Mouse (Mus musculus) intestine, embryonic 16.5 days (tissue): ENCODE results near the gene Ptcd3. TPM values are rescaled to one million over a fixed set of nuclear protein-coding genes. Genes with fewer than 3 reads are reported as not detected.
A peak's percentile ranks its signal among the peaks of the same experiment; 100 is the strongest.

Experiments used
- ATAC-seq: fragments of 200-750 bp; cut with Nextera tagmentation; 2 replicates; pipeline ENCODE4 v1.8.0; 2017; ENCODE audit warnings: moderate TSS enrichment, moderate library complexity
- H3K27ac ChIP-seq: fragments of 300-500 bp; sonication (generic); 2 replicates; pipeline ENCODE4 v1.5.1; 2014; ENCODE audit warnings: mild to moderate bottlenecking, low read length
- H3K27me3 ChIP-seq: fragments of 300-500 bp; sonication (generic); replicated peaks from 2 replicates; pipeline ENCODE4 v1.6.1; 2014; ENCODE audit warnings: low read length, control low read depth, mixed read lengths; ENCODE audit not compliant: control insufficient read depth, insufficient read depth
- H3K36me3 ChIP-seq: fragments of 300-500 bp; sonication (generic); 2 replicates; pipeline ENCODE4 v1.6.1; 2014; ENCODE audit warnings: low read length, control low read depth; ENCODE audit not compliant: control insufficient read depth, insufficient read depth
- H3K4me1 ChIP-seq: fragments of 300-500 bp; sonication (generic); 2 replicates; pipeline ENCODE4 v1.6.1; 2014; ENCODE audit warnings: low read length, control low read depth, mixed read lengths; ENCODE audit not compliant: control insufficient read depth, insufficient read depth
- H3K4me2 ChIP-seq: fragments of 300-500 bp; sonication (generic); 2 replicates; pipeline ENCODE4 v1.6.1; 2014; ENCODE audit warnings: low read depth, low read length, control low read depth
- H3K4me3 ChIP-seq: fragments of 300-500 bp; sonication (generic); 2 replicates; pipeline ENCODE4 v1.5.1; 2014; ENCODE audit warnings: mild to moderate bottlenecking, low read length
- H3K9ac ChIP-seq: fragments of 300-500 bp; sonication (generic); 2 replicates; pipeline ENCODE4 v1.6.1; 2014; ENCODE audit warnings: low read depth, low read length
- H3K9me3 ChIP-seq: fragments of 300-500 bp; sonication (generic); 2 replicates; pipeline ENCODE4 v1.6.1; 2016; ENCODE audit warnings: low read length, control low read depth; ENCODE audit not compliant: control insufficient read depth
- WGBS: fragments of 180-500 bp; shearing (Covaris S2); extraction: QIAGEN DNeasy Blood & Tissue Kit; methylation state at CpG from one replicate; pipeline ENCODE4 v1.1.7; 2014; 5-methylcytosine and 5-hydroxymethylcytosine counted together
- polyA plus RNA-seq: library from polyadenylated mRNA; unstranded; fragments of >200 nt; fragmentation: Nextera tagmentation; extraction: Ambion mirVana; gene quantifications from 2 replicates; pipeline ENCODE4 v1.2.1, GENCODE M21; 2015

The Ptcd3 gene
- polyA plus RNA-seq, 1 experiment from 2014 or later, result 102 TPM

- Histone ChIP-seq H3K4me3 (no peak overlapping the region), H3K9me3 (no peaks in the 10 kb centered on the region; the same call in 1 of the 2 replicates), H3K4me1 (peaks cover 11% of the 10 kb centered on the region), H3K9ac (no peak overlapping the region), H3K4me2 (no peak overlapping the region), H3K27me3 (no peaks in the 10 kb centered on the region), H3K36me3 (0 out of 2 replicates have a peak, but pooled peaks cover 2% of the 10 kb centered on the region), H3K27ac (no peak overlapping the region)
- ATAC-seq, result no peak
- WGBS, result 62% methylated on average over 2 of the region's 2 CpGs
Observed at GRCm38 (mm10) chr6:71836811-71837210, 71.7 kb downstream of the Ptcd3 start.

DNA sequence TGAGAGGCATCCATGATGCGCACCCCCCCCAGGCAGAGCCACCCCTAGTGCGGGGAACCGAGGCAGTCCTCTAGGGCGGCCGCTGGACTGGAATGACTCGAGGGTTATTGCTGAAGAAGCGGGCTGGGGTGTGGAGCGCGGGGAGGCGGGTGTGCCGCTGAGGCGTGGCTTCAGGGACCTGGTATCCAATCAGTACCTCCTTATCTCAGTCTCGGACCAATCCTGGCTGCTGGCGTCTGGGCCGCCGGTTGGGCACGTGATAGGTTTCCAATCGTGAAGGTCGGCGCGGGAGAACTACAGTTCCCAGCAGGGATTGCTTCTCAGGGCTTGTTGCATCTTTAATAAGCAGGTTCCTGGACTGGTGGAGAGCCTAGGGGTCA, 77.0 kb downstream of the Ptcd3 start:
- Histone ChIP-seq H3K36me3 (0 out of 2 replicates have a peak, but pooled peaks cover 2% of the 10 kb centered on the region), H3K27ac (peak overlapping the region; percentile 97), H3K9me3 (no peaks in the 10 kb centered on the region; the same call in 1 of the 2 replicates), H3K4me3 (peak overlapping the region; percentile 96), H3K4me1 (peaks cover 11% of the 10 kb centered on the region), H3K4me2 (peak overlapping the region; percentile 70), H3K9ac (peak overlapping the region; percentile 92), H3K27me3 (no peaks in the 10 kb centered on the region)
- ATAC-seq, result peak; percentile 99
- 0% methylated on average over 21 of the region's 21 CpGs for WGBS

DNA sequence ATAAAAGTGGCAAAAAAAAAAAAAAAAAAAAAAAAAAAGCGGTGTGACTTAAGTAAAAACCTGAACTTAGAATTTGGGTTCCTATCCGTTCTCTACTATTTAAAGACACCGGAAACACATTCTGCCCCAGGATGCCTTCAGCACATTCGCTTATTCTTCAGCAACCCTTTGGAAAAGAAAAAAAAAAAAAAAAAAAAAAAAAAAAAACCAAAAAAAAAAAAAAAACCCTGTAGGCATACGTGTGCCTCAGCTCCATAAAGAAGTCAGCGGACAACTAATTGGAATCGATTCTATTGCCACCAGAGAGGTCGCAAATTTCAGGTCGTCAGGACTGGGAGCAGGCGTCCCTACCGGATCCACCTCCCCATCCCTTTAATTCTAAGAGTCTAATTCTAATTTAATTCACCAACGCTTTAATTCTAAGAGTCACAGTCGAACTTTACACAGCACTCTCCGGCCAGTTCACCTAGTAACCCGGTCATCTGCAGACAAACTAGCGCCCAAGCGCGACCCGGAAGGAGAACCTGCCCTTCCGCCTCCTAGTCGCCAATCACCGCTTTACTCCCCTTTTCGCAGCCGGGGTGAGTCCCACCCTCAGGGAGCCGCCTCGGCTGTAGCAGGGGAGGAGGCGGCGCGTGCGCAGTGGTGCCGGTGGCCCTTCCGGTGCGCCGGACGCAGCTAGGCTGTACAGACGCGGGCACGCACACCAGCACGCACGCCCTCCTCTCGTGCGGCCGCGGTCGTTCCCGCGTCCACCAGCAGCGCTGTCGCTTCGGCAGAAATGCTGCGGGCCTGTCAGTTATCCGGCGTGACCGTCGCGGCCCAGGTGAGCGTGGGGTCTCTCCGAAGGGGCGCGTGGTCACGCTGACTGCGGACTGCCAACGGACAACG, 77.6 kb downstream of the Ptcd3 start, which contains the start of gene Immt:
Immt (plus strand) TSS at position 642 of the 891 bp plus-strand sequence.
- Histone ChIP-seq H3K4me3 (peak within 1 kb of the TSS; percentile 96), H3K9ac (peak within 1 kb of the TSS; percentile 92), H3K9me3 (no peaks in the 10 kb centered on the region; the same call in 1 of the 2 replicates), H3K27me3 (no peaks in the 10 kb centered on the region), H3K36me3 (0 out of 2 replicates have a peak, but pooled peaks cover 2% of the 10 kb centered on the region), H3K27ac (peak within 1 kb of the TSS; percentile 97), H3K4me2 (peak within 1 kb of the TSS; percentile 70), H3K4me1 (peaks cover 11% of the 10 kb centered on the region)
- WGBS, result under 1% methylated on average over 64 of the region's 64 CpGs
- peak; percentile 100 for ATAC-seq

Other genes starting within 250 kb of the Ptcd3 start
- 13.4 and 13.5 TPM in 2 replicates for gene Reep1, start 201.2 kb downstream of the Ptcd3 start, polyA plus RNA-seq
- gene Mrpl35, start 81.8 kb downstream of the Ptcd3 start, polyA plus RNA-seq, result 66.5 and 77.4 TPM in 2 replicates
- 268 TPM in 2 replicates for gene Immt, start 77.4 kb downstream of the Ptcd3 start, polyA plus RNA-seq
- 21.9 and 22.9 TPM in 2 replicates for gene Polr1a, start 303 bp upstream of the Ptcd3 start, polyA plus RNA-seq
- gene St3gal5, start 188.8 kb upstream of the Ptcd3 start, polyA plus RNA-seq, result 22.8 TPM in 2 replicates